Mouse (Mus musculus): ENCODE measurements around the gene Tdo2. TPM values are rescaled to one million over a fixed set of nuclear protein-coding genes. Genes with fewer than 3 reads are reported as not detected.

Gene Tdo2
- total RNA-seq, 2 experiments from 2014 or later, result 0.22 to 4.4 TPM

Other genes with a start within 250 kb of the Tdo2 start
- 10 to 100 TPM; 50.8 to 54.8 TPM for gene Ctso, start 43.6 kb downstream of the Tdo2 start, total RNA-seq (2021)
- under 1 TPM in 1 of 2 experiments, not detected in 1; 0.28 TPM for gene Asic5, start 6.1 kb upstream of the Tdo2 start, total RNA-seq (2021)
- 10 to 100 TPM; 19.6 to 19.9 TPM for gene Gucy1b1, start 98.5 kb upstream of the Tdo2 start, total RNA-seq (2021)
- gene Gucy1a1, start 169.6 kb upstream of the Tdo2 start, total RNA-seq (2021), result 10 to 100 TPM; 71.1 to 89.8 TPM